Comparison of ENCODE assay signal across 9 mouse cellular contexts in the genomic region with DNA sequence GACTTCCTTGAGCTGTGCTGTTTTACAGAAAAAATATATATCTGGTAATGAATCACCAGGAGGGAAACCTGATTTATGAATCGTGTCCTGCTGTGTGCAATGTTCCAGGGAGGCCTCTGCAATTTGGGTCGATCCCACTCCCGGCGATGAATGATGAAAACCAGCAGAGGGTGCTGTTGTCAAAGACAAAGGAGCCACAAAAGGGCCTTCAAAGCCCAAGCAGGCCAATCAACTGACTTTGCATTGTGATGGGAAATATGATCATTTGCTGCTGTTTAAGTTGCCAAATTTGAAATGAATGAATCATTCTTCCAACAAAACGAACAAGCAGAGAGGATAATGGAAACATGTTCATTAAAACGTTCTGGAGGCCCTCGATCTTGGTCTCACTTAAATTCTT. TPM values are rescaled to one million over a fixed set of nuclear protein-coding genes. Genes with fewer than 3 reads are reported as not detected.
DNase-seq lines count a peak whose midpoint lies in the region; ATAC-seq and TF ChIP-seq lines count a peak whose summit lies in the region.
"Had no signal": no experiment of that assay in that cellular context is flagged by ENCODE, and none has a peak within 500 bp of the region (broad histone marks: within the 10 kb centered on the region; RNA-seq: fewer than 3 reads in every experiment).

No protein-coding gene starts in this region.

- H3K9me3 ChIP-seq in heart, embryonic 11.5 days (replicated peaks; ENCODE audit: control insufficient read depth, low read length), result no peaks in the 10 kb centered on the region
- H3K9me3 ChIP-seq in forebrain, embryonic 13.5 days (replicated peaks), result no peaks in the 10 kb centered on the region
- H3K9me3 ChIP-seq: stomach, embryonic 15.5 days had no signal

- TF ChIP-seq EP300 in heart, adult 2 months (IDR thresholded peaks at IDR 0.05; ENCODE audit: insufficient read depth, low read depth, low read length), result no peak

- peak; percentile 76 for TF ChIP-seq CTCF in heart, adult 2 months (IDR thresholded peaks at IDR 0.05)

- peak; percentile 3 to 36 for DNase-seq in heart, adult 2 months
- peak; percentile 3 to 34 for DNase-seq in CD8-positive naive resting alpha-beta T cell, adult 2 months (ENCODE audit: low read depth in 2 of 2, low spot score in 2 of 2)
- peak; percentile 20 for DNase-seq in brain, embryonic 18.5 days (ENCODE audit: low read depth, low spot score)
- peak; percentile 30 to 53 for DNase-seq in kidney, postnatal 36 days
- DNase-seq in lung, postnatal 10 days, result peak; percentile 48
- peak; percentile 8 to 14 for DNase-seq in right cerebral cortex, postnatal 36 days (ENCODE audit: low spot score in 2 of 2)

- TF ChIP-seq POLR2A in heart, adult 2 months (IDR thresholded peaks at IDR 0.05; ENCODE audit: insufficient read depth, low read depth, low read length), result no peak

- H3K4me1 ChIP-seq in heart, adult 2 months (ENCODE audit: control insufficient read depth, insufficient read depth, low read length), result no peaks in the 10 kb centered on the region
- no peaks in the 10 kb centered on the region for H3K4me1 ChIP-seq in heart, embryonic 11.5 days (ENCODE audit: control insufficient read depth, insufficient read depth, low read length)
- 0 out of 2 replicates have a peak, but pooled peaks cover 4% of the 10 kb centered on the region for H3K4me1 ChIP-seq in forebrain, embryonic 13.5 days
- H3K4me1 ChIP-seq: stomach, embryonic 15.5 days had no signal

- H3K79me2 ChIP-seq in heart, adult 2 months (replicated peaks; ENCODE audit: control insufficient read depth, insufficient read depth, low read length), result no peaks in the 10 kb centered on the region

- no peak overlapping the region for H3K4me3 ChIP-seq in heart, adult 2 months
- H3K4me3 ChIP-seq in heart, embryonic 11.5 days (ENCODE audit: low read depth, low read length), result no peak overlapping the region
- no peak overlapping the region for H3K4me3 ChIP-seq in forebrain, embryonic 13.5 days
- H3K4me3 ChIP-seq: stomach, embryonic 15.5 days had no signal

- ATAC-seq in heart, embryonic 11.5 days (replicated peaks; ENCODE audit: insufficient number of reproducible peaks, low FRiP score, low TSS enrichment), result no peak
- ATAC-seq in forebrain, embryonic 13.5 days, result 0 out of 2 replicates have a peak, but pooled peaks have one; percentile 57

- no peak overlapping the region for H3K9ac ChIP-seq in heart, adult 2 months (ENCODE audit: low read depth, low read length)
- no peak overlapping the region for H3K9ac ChIP-seq in heart, embryonic 11.5 days (ENCODE audit: low read depth, low read length)
- H3K9ac ChIP-seq in forebrain, embryonic 13.5 days, result no peak overlapping the region
- H3K9ac ChIP-seq: stomach, embryonic 15.5 days had no signal

- WGBS in heart, adult 2 months, result 25% methylated on average over 7 of the region's 7 CpGs
- WGBS in heart, embryonic 11.5 days (ENCODE audit: insufficient replicate concordance), result 25% methylated on average over 7 of the region's 7 CpGs
- WGBS in forebrain, embryonic 13.5 days, result 25% methylated on average over 7 of the region's 7 CpGs

- H3K27me3 ChIP-seq in heart, adult 2 months (ENCODE audit: control insufficient read depth, insufficient read depth, low read length), result no peaks in the 10 kb centered on the region
- H3K27me3 ChIP-seq in heart, embryonic 11.5 days (ENCODE audit: control insufficient read depth, insufficient read depth, low read length), result no peaks in the 10 kb centered on the region
- no peaks in the 10 kb centered on the region for H3K27me3 ChIP-seq in forebrain, embryonic 13.5 days
- H3K27me3 ChIP-seq: stomach, embryonic 15.5 days had no signal

- no peak overlapping the region for H3K4me2 ChIP-seq in heart, embryonic 11.5 days
- H3K4me2 ChIP-seq in forebrain, embryonic 13.5 days, result no peak overlapping the region
- H3K4me2 ChIP-seq: stomach, embryonic 15.5 days had no signal

- H3K36me3 ChIP-seq in heart, adult 2 months (ENCODE audit: control insufficient read depth, insufficient read depth, low read length), result no peaks in the 10 kb centered on the region
- no peaks in the 10 kb centered on the region for H3K36me3 ChIP-seq in heart, embryonic 11.5 days (ENCODE audit: control insufficient read depth, insufficient read depth, low read length)
- H3K36me3 ChIP-seq in forebrain, embryonic 13.5 days (ENCODE audit: poor library complexity, severe bottlenecking), result no peaks in the 10 kb centered on the region
- H3K36me3 ChIP-seq: stomach, embryonic 15.5 days had no signal

- no peak overlapping the region for H3K27ac ChIP-seq in heart, adult 2 months
- H3K27ac ChIP-seq in heart, embryonic 11.5 days (ENCODE audit: low read depth, low read length), result no peak overlapping the region
- no peak overlapping the region for H3K27ac ChIP-seq in forebrain, embryonic 13.5 days
- H3K27ac ChIP-seq: stomach, embryonic 15.5 days had no signal

- intact Hi-C loops in heart, adult 2 months (cut with DNase I), result no loop called here

RNA-seq across cellular contexts. Expression of gene Sh2d1a, which starts 55.0 kb away (rescaled TPM):
- total RNA-seq in heart, adult 2 months (2021), result not detected
- 0.18 TPM in 1 of 2 replicates, not detected in the other for polyA plus RNA-seq in heart, adult 2 months (2012; rRNA removed)
- not detected in 2 replicates for polyA plus RNA-seq in heart, embryonic 11.5 days (2014; fragmentation: Nextera tagmentation; extraction: Ambion mirVana)
- polyA plus RNA-seq in forebrain, embryonic 13.5 days (2015; fragmentation: Nextera tagmentation; extraction: Ambion mirVana), result 1.9 and 2.1 TPM in 2 replicates
